Mouse (Mus musculus): ENCODE measurements around the gene Gtf2i. TPM values are rescaled to one million over a fixed set of nuclear protein-coding genes. Genes with fewer than 3 reads are reported as not detected.
A peak's percentile ranks its signal among the peaks of the same experiment; 100 is the strongest.

Gene Gtf2i
- polyA plus RNA-seq, 1 experiment from 2014 or later = 150 TPM

- Histone ChIP-seq H3K36me3 (ENCODE audit: control insufficient read depth, insufficient read depth, low read length) (no peaks in the 10 kb centered on the region), H3K9ac (replicated peaks; ENCODE audit: low read length) (no peak within 1 kb of the TSS), H3K4me2 (ENCODE audit: low read length) (no peak within 1 kb of the TSS), H3K27me3 (ENCODE audit: control insufficient read depth, insufficient read depth, low read length) (no peaks in the 10 kb centered on the region), H3K9me3 (ENCODE audit: control insufficient read depth, low read length) (no peaks in the 10 kb centered on the region), H3K4me3 (replicated peaks; ENCODE audit: low read depth, low read length) (no peak within 1 kb of the TSS), H3K4me1 (ENCODE audit: control insufficient read depth, insufficient read depth, low read length) (no peaks in the 10 kb centered on the region), H3K27ac (replicated peaks; ENCODE audit: low read depth, low read length) (no peak within 1 kb of the TSS)
- no peak for ATAC-seq (ENCODE audit: low FRiP score, low TSS enrichment)
- no peak for DNase-seq
- WGBS = 84% methylated on average over 7 of the region's 7 CpGs
These were observed 85.2 kb downstream of the Gtf2i start, which contains the start of gene Ncf1 for GRCm38 (mm10) chr5:134229391-134229790. TSS of gene Ncf1 (minus strand) at chr5:134229625.

GRCm38 (mm10) chr5:134228249-134228638 lies 86.3 kb downstream of the Gtf2i start:
- Histone ChIP-seq H3K36me3 (ENCODE audit: control insufficient read depth, insufficient read depth, low read length) (no peaks in the 10 kb centered on the region), H3K9ac (replicated peaks; ENCODE audit: low read length) (no peak overlapping the region), H3K27me3 (ENCODE audit: control insufficient read depth, insufficient read depth, low read length) (no peaks in the 10 kb centered on the region), H3K4me3 (replicated peaks; ENCODE audit: low read depth, low read length) (no peak overlapping the region), H3K4me1 (ENCODE audit: control insufficient read depth, insufficient read depth, low read length) (no peaks in the 10 kb centered on the region), H3K9me3 (ENCODE audit: control insufficient read depth, low read length) (no peaks in the 10 kb centered on the region), H3K4me2 (ENCODE audit: low read length) (no peak overlapping the region), H3K27ac (replicated peaks; ENCODE audit: low read depth, low read length) (no peak overlapping the region)
- DNase-seq (no peak), ATAC-seq (ENCODE audit: low FRiP score, low TSS enrichment) (no peak)
- WGBS = 80% methylated on average over 6 of the region's 6 CpGs

GRCm38 (mm10) chr5:134227574-134228248 lies 86.8 kb downstream of the Gtf2i start:
- no peak overlapping the region for H3K9ac ChIP-seq (replicated peaks; ENCODE audit: low read length)
- DNase-seq (peak; percentile 68), ATAC-seq (ENCODE audit: low FRiP score, low TSS enrichment) (no peak)
- no peak overlapping the region for H3K4me2 ChIP-seq (ENCODE audit: low read length)
- H3K9me3 ChIP-seq (ENCODE audit: control insufficient read depth, low read length) = no peaks in the 10 kb centered on the region
- H3K27ac ChIP-seq (replicated peaks; ENCODE audit: low read depth, low read length) = no peak overlapping the region
- no peaks in the 10 kb centered on the region for H3K36me3 ChIP-seq (ENCODE audit: control insufficient read depth, insufficient read depth, low read length)
- no peak overlapping the region for H3K4me3 ChIP-seq (replicated peaks; ENCODE audit: low read depth, low read length)
- 35% methylated on average over 11 of the region's 11 CpGs for WGBS
- H3K4me1 ChIP-seq (ENCODE audit: control insufficient read depth, insufficient read depth, low read length) = no peaks in the 10 kb centered on the region
- no peaks in the 10 kb centered on the region for H3K27me3 ChIP-seq (ENCODE audit: control insufficient read depth, insufficient read depth, low read length)

- Histone ChIP-seq H3K27ac (replicated peaks; ENCODE audit: low read depth, low read length) (no peak overlapping the region), H3K36me3 (ENCODE audit: control insufficient read depth, insufficient read depth, low read length) (no peaks in the 10 kb centered on the region), H3K9ac (replicated peaks; ENCODE audit: low read length) (no peak overlapping the region), H3K4me3 (replicated peaks; ENCODE audit: low read depth, low read length) (no peak overlapping the region), H3K4me2 (ENCODE audit: low read length) (no peak overlapping the region), H3K27me3 (ENCODE audit: control insufficient read depth, insufficient read depth, low read length) (peaks cover 4% of the 10 kb centered on the region; the same call in 1 of the 2 replicates), H3K9me3 (ENCODE audit: control insufficient read depth, low read length) (no peaks in the 10 kb centered on the region), H3K4me1 (ENCODE audit: control insufficient read depth, insufficient read depth, low read length) (peaks cover 3% of the 10 kb centered on the region; the same call in 1 of the 2 replicates)
- DNase-seq (no peak), ATAC-seq (ENCODE audit: low FRiP score, low TSS enrichment) (no peak)
- 74% methylated on average over 12 of the region's 12 CpGs for WGBS
These were observed 87.6 kb downstream of the Gtf2i start for GRCm38 (mm10) chr5:134226946-134227345.

- no peak for ATAC-seq (ENCODE audit: low FRiP score, low TSS enrichment)
- H3K4me1 ChIP-seq (ENCODE audit: control insufficient read depth, insufficient read depth, low read length) = peaks cover 4% of the 10 kb centered on the region; the same call in 1 of the 2 replicates
- DNase-seq = no peak
- no peak overlapping the region for H3K4me2 ChIP-seq (ENCODE audit: low read length)
- peaks cover 8% of the 10 kb centered on the region for H3K27me3 ChIP-seq (ENCODE audit: control insufficient read depth, insufficient read depth, low read length)
- no peak overlapping the region for H3K4me3 ChIP-seq (replicated peaks; ENCODE audit: low read depth, low read length)
- no peak overlapping the region for H3K9ac ChIP-seq (replicated peaks; ENCODE audit: low read length)
- no peak overlapping the region for H3K27ac ChIP-seq (replicated peaks; ENCODE audit: low read depth, low read length)
- no peaks in the 10 kb centered on the region for H3K36me3 ChIP-seq (ENCODE audit: control insufficient read depth, insufficient read depth, low read length)
- no peaks in the 10 kb centered on the region for H3K9me3 ChIP-seq (ENCODE audit: control insufficient read depth, low read length)
- WGBS = 87% methylated on average over 30 of the region's 30 CpGs
These were observed 89.3 kb downstream of the Gtf2i start for GRCm38 (mm10) chr5:134225110-134225901.

GRCm38 (mm10) chr5:134221708-134222150 lies 92.8 kb downstream of the Gtf2i start:
- H3K36me3 ChIP-seq (ENCODE audit: control insufficient read depth, insufficient read depth, low read length) = peaks cover 8% of the 10 kb centered on the region
- no peaks in the 10 kb centered on the region for H3K9me3 ChIP-seq (ENCODE audit: control insufficient read depth, low read length)
- H3K4me3 ChIP-seq (replicated peaks; ENCODE audit: low read depth, low read length) = peak overlapping the region; percentile 30
- no peak overlapping the region for H3K27ac ChIP-seq (replicated peaks; ENCODE audit: low read depth, low read length)
- peak overlapping the region; percentile 55; the same call in 1 of the 2 replicates for H3K9ac ChIP-seq (replicated peaks; ENCODE audit: low read length)
- peak overlapping the region; percentile 65 for H3K4me2 ChIP-seq (ENCODE audit: low read length)
- peaks cover 4% of the 10 kb centered on the region; the same call in 1 of the 2 replicates for H3K4me1 ChIP-seq (ENCODE audit: control insufficient read depth, insufficient read depth, low read length)
- ATAC-seq (ENCODE audit: low FRiP score, low TSS enrichment) = no peak
- peak; percentile 51 for DNase-seq
- peaks cover 8% of the 10 kb centered on the region for H3K27me3 ChIP-seq (ENCODE audit: control insufficient read depth, insufficient read depth, low read length)
- WGBS = 1% methylated on average over 36 of the region's 36 CpGs

- DNase-seq = no peak
- peak overlapping the region; percentile 65 for H3K4me2 ChIP-seq (ENCODE audit: low read length)
- peak overlapping the region; percentile 55; the same call in 1 of the 2 replicates for H3K9ac ChIP-seq (replicated peaks; ENCODE audit: low read length)
- no peak for ATAC-seq (ENCODE audit: low FRiP score, low TSS enrichment)
- peaks cover 8% of the 10 kb centered on the region for H3K27me3 ChIP-seq (ENCODE audit: control insufficient read depth, insufficient read depth, low read length)
- peak overlapping the region; percentile 30; the same call in 1 of the 2 replicates for H3K4me3 ChIP-seq (replicated peaks; ENCODE audit: low read depth, low read length)
- H3K27ac ChIP-seq (replicated peaks; ENCODE audit: low read depth, low read length) = no peak overlapping the region
- H3K4me1 ChIP-seq (ENCODE audit: control insufficient read depth, insufficient read depth, low read length) = peaks cover 4% of the 10 kb centered on the region; the same call in 1 of the 2 replicates
- no peaks in the 10 kb centered on the region for H3K9me3 ChIP-seq (ENCODE audit: control insufficient read depth, low read length)
- H3K36me3 ChIP-seq (ENCODE audit: control insufficient read depth, insufficient read depth, low read length) = peaks cover 12% of the 10 kb centered on the region
- 51% methylated on average over 4 of the region's 4 CpGs for WGBS
These were observed 93.3 kb downstream of the Gtf2i start for GRCm38 (mm10) chr5:134221278-134221677.

- Histone ChIP-seq H3K36me3 (ENCODE audit: control insufficient read depth, insufficient read depth, low read length) (peaks cover 32% of the 10 kb centered on the region), H3K27ac (replicated peaks; ENCODE audit: low read depth, low read length) (no peak overlapping the region), H3K27me3 (ENCODE audit: control insufficient read depth, insufficient read depth, low read length) (peaks cover 8% of the 10 kb centered on the region), H3K9ac (replicated peaks; ENCODE audit: low read length) (no peak overlapping the region), H3K4me3 (replicated peaks; ENCODE audit: low read depth, low read length) (no peak overlapping the region), H3K4me2 (ENCODE audit: low read length) (no peak overlapping the region), H3K4me1 (ENCODE audit: control insufficient read depth, insufficient read depth, low read length) (peaks cover 4% of the 10 kb centered on the region; the same call in 1 of the 2 replicates), H3K9me3 (ENCODE audit: control insufficient read depth, low read length) (no peaks in the 10 kb centered on the region)
- ATAC-seq (ENCODE audit: low FRiP score, low TSS enrichment) (no peak), DNase-seq (no peak)
- 93% methylated on average over 7 of the region's 7 CpGs for WGBS
These were observed 96.7 kb downstream of the Gtf2i start for GRCm38 (mm10) chr5:134217900-134218299.
